Mouse (Mus musculus) E14TG2a.4 (cell line): Measurements from ENCODE around the gene Slc7a14.

Source experiments
- CTCF ChIP-seq: conservative IDR thresholded peaks from 2 replicates; pipeline ENCODE4 v1.5.1; 2014; ENCODE audit warnings: low read length
- POU5F1 ChIP-seq: IDR thresholded peaks from 2 replicates; pipeline ENCODE4 v1.6.1; 2014; ENCODE audit warnings: low read length, borderline replicate concordance

GRCm38 (mm10) chr3:31205167-31205566, 105.0 kb downstream of the Slc7a14 start:
- TF ChIP-seq CTCF (no peak), POU5F1 (no peak)
